In the genomic region with DNA sequence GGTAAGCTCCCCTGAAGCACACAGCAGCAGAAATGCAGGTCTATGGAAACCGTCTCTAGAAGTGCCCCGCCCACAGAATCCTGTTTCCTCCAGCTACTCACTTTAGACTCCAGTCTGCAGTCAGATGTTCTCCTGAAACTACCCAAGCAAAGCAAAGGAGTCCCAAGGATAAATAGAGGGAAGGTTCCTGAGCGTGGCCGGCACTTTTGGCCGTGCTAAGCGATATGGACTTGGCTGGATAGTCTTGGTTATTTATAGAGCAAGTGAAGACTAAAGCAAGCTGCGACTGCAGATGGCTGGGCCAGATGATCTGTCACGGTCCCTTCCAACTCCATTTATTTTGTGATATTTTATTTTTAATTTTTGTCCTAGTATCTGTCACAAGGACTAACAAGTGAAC, we compare ENCODE assay signal across 9 mouse cellular contexts.
DNase-seq lines count a peak whose midpoint lies in the region; ATAC-seq lines count a peak whose summit lies in the region.
"Had no signal": no experiment of that assay in that cellular context is flagged by ENCODE, and none has a peak within 500 bp of the region (broad histone marks: within the 10 kb centered on the region; RNA-seq: fewer than 3 reads in every experiment).

No protein-coding gene starts in this region.

- H3K9me3 ChIP-seq in kidney, embryonic 16.5 days (ENCODE audit: low read length), result no peaks in the 10 kb centered on the region
- no peaks in the 10 kb centered on the region for H3K9me3 ChIP-seq in kidney, embryonic 14.5 days (ENCODE audit: control insufficient read depth, low read length)
- H3K9me3 ChIP-seq: liver, embryonic 13.5 days had no signal

- no peak overlapping the region for H3K27ac ChIP-seq in kidney, embryonic 16.5 days (ENCODE audit: low read length)
- no peak overlapping the region for H3K27ac ChIP-seq in kidney, embryonic 14.5 days (ENCODE audit: low read depth, low read length)
- H3K27ac ChIP-seq: liver, embryonic 13.5 days had no signal

- intact Hi-C loops in heart, postnatal 10 days (cut with DNase I), result no loop called here

- no peak overlapping the region for H3K4me3 ChIP-seq in kidney, embryonic 16.5 days (ENCODE audit: low read length)
- no peak overlapping the region for H3K4me3 ChIP-seq in kidney, embryonic 14.5 days (ENCODE audit: low read length)
- H3K4me3 ChIP-seq: liver, embryonic 13.5 days had no signal

- peak; percentile 42; the same call in 1 of the 2 replicates for ATAC-seq in kidney, embryonic 16.5 days (ENCODE audit: low FRiP score, low TSS enrichment)
- ATAC-seq in kidney, embryonic 14.5 days (ENCODE audit: low FRiP score, low TSS enrichment), result no peak

- H3K27me3 ChIP-seq in kidney, embryonic 16.5 days (ENCODE audit: insufficient read depth, low read length), result no peaks in the 10 kb centered on the region
- no peaks in the 10 kb centered on the region for H3K27me3 ChIP-seq in kidney, embryonic 14.5 days (ENCODE audit: control insufficient read depth, insufficient read depth, low read length)
- H3K27me3 ChIP-seq: liver, embryonic 13.5 days had no signal

- peak; percentile 33 to 47 for DNase-seq in frontal cortex, adult 2 months (ENCODE audit: extremely low spot score in 1 of 2, low spot score in 1 of 2)
- DNase-seq in heart, postnatal 10 days, result peak; percentile 41 to 56
- DNase-seq in lung, postnatal 14 days, result peak; percentile 6
- DNase-seq in MN1 (ENCODE audit: low spot score), result no peak
- no peak for DNase-seq in adrenal gland, adult 8-10 months
- no peak for DNase-seq in kidney, adult 8-10 months
- DNase-seq: liver, embryonic 13.5 days had no signal

- no peak overlapping the region for H3K4me2 ChIP-seq in kidney, embryonic 16.5 days (replicated peaks; ENCODE audit: low read depth, low read length)
- no peak overlapping the region for H3K4me2 ChIP-seq in kidney, embryonic 14.5 days (replicated peaks; ENCODE audit: low read depth, low read length)
- H3K4me2 ChIP-seq: liver, embryonic 13.5 days had no signal

- no peak overlapping the region for H3K9ac ChIP-seq in kidney, embryonic 16.5 days (replicated peaks; ENCODE audit: low read length)
- H3K9ac ChIP-seq in kidney, embryonic 14.5 days (ENCODE audit: low read depth, low read length), result no peak overlapping the region
- H3K9ac ChIP-seq: liver, embryonic 13.5 days had no signal

- H3K36me3 ChIP-seq in kidney, embryonic 16.5 days (ENCODE audit: insufficient read depth, low read length), result no peaks in the 10 kb centered on the region
- no peaks in the 10 kb centered on the region for H3K36me3 ChIP-seq in kidney, embryonic 14.5 days (ENCODE audit: control insufficient read depth, insufficient read depth, low read length)
- H3K36me3 ChIP-seq: liver, embryonic 13.5 days had no signal

- H3K4me1 ChIP-seq in kidney, embryonic 16.5 days (ENCODE audit: insufficient read depth, low read length), result no peaks in the 10 kb centered on the region
- H3K4me1 ChIP-seq in kidney, embryonic 14.5 days (ENCODE audit: control insufficient read depth, insufficient read depth, low read length), result no peaks in the 10 kb centered on the region
- H3K4me1 ChIP-seq: liver, embryonic 13.5 days had no signal

- WGBS in kidney, embryonic 16.5 days, result 46% methylated on average over 8 of the region's 8 CpGs
- WGBS in kidney, embryonic 14.5 days, result 55% methylated on average over 8 of the region's 8 CpGs

Comparison
In these comparisons a context has a peak if more than half of its experiments do, and no peak if none do; other contexts are left out.
1. DNase-seq: peak in frontal cortex, adult 2 months (2 of 2), heart, postnatal 10 days (2 of 2) and lung, postnatal 14 days (single experiment); none in MN1 (single experiment), adrenal gland, adult 8-10 months (single experiment) and kidney, adult 8-10 months (0 of 2).